Mouse (Mus musculus) gonadal fat pad, adult 2 months (tissue): ENCODE data around the gene Acap1. TPM values are rescaled to one million over a fixed set of nuclear protein-coding genes. Genes with fewer than 3 reads are reported as not detected.

ENCODE experiments used
- DNase-seq: peaks from one replicate; pipeline ENCODE4 v3.0.0-alpha.2; 2012; ENCODE audit warnings: low read depth
- polyA plus RNA-seq: library from polyadenylated mRNA; depleted of rRNA; stranded (reverse); fragments of >200 nt; gene quantifications from 2 replicates; pipeline ENCODE4 v1.2.3, GENCODE M21; 2012

Acap1 gene
- polyA plus RNA-seq, 1 experiment, result 37.7 TPM

- no peak for DNase-seq
Measured at GRCm38 (mm10) chr11:69904311-69904710, 9.0 kb upstream of the Acap1 start.

GRCm38 (mm10) chr11:69902972-69903371, 7.6 kb upstream of the Acap1 start:
- DNase-seq, result no peak

GRCm38 (mm10) chr11:69901993-69902392, 6.7 kb upstream of the Acap1 start:
- DNase-seq, result no peak

GRCm38 (mm10) chr11:69901406-69901846, 6.1 kb upstream of the Acap1 start:
- peak; percentile 62 for DNase-seq

- DNase-seq, result peak; percentile 73
Measured at GRCm38 (mm10) chr11:69900471-69901405, 5.4 kb upstream of the Acap1 start, which contains the start of the genes 2810408A11Rik and Neurl4. Gene 2810408A11Rik (minus strand): TSS chr11:69900987. Gene Neurl4 (plus strand): TSS chr11:69901072.

- no peak for DNase-seq
Measured at GRCm38 (mm10) chr11:69899870-69900269, 4.5 kb upstream of the Acap1 start.

GRCm38 (mm10) chr11:69894671-69895070, 668 bp downstream of the Acap1 start:
- DNase-seq, result no peak

GRCm38 (mm10) chr11:69891482-69891881, 3.9 kb downstream of the Acap1 start:
- no peak for DNase-seq

GRCm38 (mm10) chr11:69886907-69887635, 8.3 kb downstream of the Acap1 start:
- DNase-seq, result no peak

GRCm38 (mm10) chr11:69884663-69885062, 10.7 kb downstream of the Acap1 start:
- DNase-seq, result no peak

- DNase-seq, result no peak
Measured at GRCm38 (mm10) chr11:69884240-69884639, 11.1 kb downstream of the Acap1 start.

- DNase-seq, result no peak
Measured at GRCm38 (mm10) chr11:69883527-69884151, 11.7 kb downstream of the Acap1 start.

GRCm38 (mm10) chr11:69883066-69883465, 12.3 kb downstream of the Acap1 start:
- DNase-seq, result no peak

GRCm38 (mm10) chr11:69881787-69882670, 13.3 kb downstream of the Acap1 start:
- DNase-seq, result peak; percentile 51

GRCm38 (mm10) chr11:69880853-69881603, 14.3 kb downstream of the Acap1 start, which contains the start of gene Kctd11:
Gene Kctd11 (minus strand): TSS chr11:69881406.
- DNase-seq, result peak; percentile 56

- DNase-seq, result no peak
Measured at GRCm38 (mm10) chr11:69880506-69880852, 14.9 kb downstream of the Acap1 start.

- no peak for DNase-seq
Measured at GRCm38 (mm10) chr11:69879711-69880110, 15.6 kb downstream of the Acap1 start.

- no peak for DNase-seq
Measured at GRCm38 (mm10) chr11:69878952-69879351, 16.4 kb downstream of the Acap1 start.

GRCm38 (mm10) chr11:69878399-69878798, 16.9 kb downstream of the Acap1 start:
- DNase-seq, result no peak

GRCm38 (mm10) chr11:69877878-69878277, 17.5 kb downstream of the Acap1 start, which contains the start of gene Tmem95:
Gene Tmem95 (minus strand): TSS chr11:69878018.
- no peak for DNase-seq
